Comparison of ENCODE assay signal across 26 mouse cellular contexts in the genomic region with DNA sequence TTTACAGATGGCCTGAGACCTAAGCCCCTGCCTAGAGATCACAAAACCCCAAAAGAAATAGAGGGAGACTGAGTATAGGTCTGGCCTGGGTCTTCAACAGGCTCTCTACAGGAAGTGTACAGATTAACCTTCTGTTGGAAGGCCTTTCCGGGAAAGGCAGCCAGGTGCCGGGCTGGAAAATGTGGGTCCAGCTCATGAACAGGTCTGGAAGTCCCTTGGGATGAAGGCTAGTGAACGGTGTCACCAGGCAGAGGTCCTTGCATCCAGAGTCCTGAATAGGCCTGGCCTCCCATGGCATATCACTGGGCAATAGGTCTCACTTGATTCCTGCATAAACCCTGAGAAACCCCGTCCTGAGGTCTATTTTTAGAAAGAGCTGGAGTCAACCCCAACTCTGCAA.
"Had no signal": no experiment of that assay in that cellular context is flagged by ENCODE, and none has a peak within 500 bp of the region (broad histone marks: within the 10 kb centered on the region; RNA-seq: fewer than 3 reads in every experiment).

No protein-coding gene starts in this region.

- H3K4me3 ChIP-seq: gastrocnemius, adult 2 months; heart, adult 2 months; heart, embryonic 13.5 days; heart, embryonic 15.5 days; hindbrain, embryonic 10.5 days; hindbrain, embryonic 12.5 days; intestine, embryonic 15.5 days; layer of hippocampus, adult 2 months; left cerebral cortex, adult 2 months; limb, embryonic 10.5 days; limb, embryonic 12.5 days; liver, embryonic 13.5 days; liver, embryonic 15.5 days had no signal

- H3K9ac ChIP-seq: heart, embryonic 13.5 days; heart, embryonic 15.5 days; hindbrain, embryonic 12.5 days; hindbrain, embryonic 14.5 days; intestine, embryonic 15.5 days; limb, embryonic 12.5 days; liver, embryonic 13.5 days; liver, embryonic 15.5 days had no signal

- H3K9me3 ChIP-seq: heart, embryonic 13.5 days; heart, embryonic 15.5 days; hindbrain, embryonic 10.5 days; hindbrain, embryonic 12.5 days; intestine, embryonic 15.5 days; limb, embryonic 10.5 days; limb, embryonic 12.5 days; liver, embryonic 13.5 days; liver, embryonic 15.5 days had no signal

- H3K27me3 ChIP-seq: heart, embryonic 13.5 days; heart, embryonic 15.5 days; hindbrain, embryonic 12.5 days; intestine, embryonic 15.5 days; liver, embryonic 13.5 days; liver, embryonic 15.5 days had no signal

- H3K4me1 ChIP-seq: limb, embryonic 12.5 days; liver, embryonic 13.5 days; liver, embryonic 15.5 days had no signal

- H3K36me3 ChIP-seq: heart, embryonic 13.5 days; heart, embryonic 15.5 days; hindbrain, embryonic 10.5 days; hindbrain, embryonic 12.5 days; intestine, embryonic 15.5 days; limb, embryonic 10.5 days; limb, embryonic 12.5 days; liver, embryonic 13.5 days; liver, embryonic 15.5 days had no signal

- H3K4me2 ChIP-seq: heart, embryonic 11.5 days; heart, embryonic 13.5 days; heart, embryonic 15.5 days; hindbrain, embryonic 12.5 days; hindbrain, embryonic 14.5 days; intestine, embryonic 15.5 days; limb, embryonic 12.5 days; liver, embryonic 11.5 days; liver, embryonic 13.5 days; liver, embryonic 15.5 days had no signal

- DNase-seq: gastrocnemius, adult 2 months; gastrocnemius, postnatal 10 days; gastrocnemius, postnatal 25 days; heart, postnatal 14 days; heart, postnatal 4 days; kidney, adult 9 months; kidney, postnatal 25 days; liver; liver, embryonic 13.5 days had no signal

- ATAC-seq: hindbrain, embryonic 16.5 days; inflammation-experienced regulatory T-cells, adult 6 months; intestine, embryonic 15.5 days; intestine, postnatal 0 days had no signal

- H3K27ac ChIP-seq: gastrocnemius, adult 2 months; heart, adult 2 months; heart, embryonic 13.5 days; heart, embryonic 15.5 days; hindbrain, embryonic 10.5 days; hindbrain, embryonic 12.5 days; hindbrain, embryonic 14.5 days; intestine, embryonic 15.5 days; layer of hippocampus, adult 2 months; left cerebral cortex, adult 2 months; limb, embryonic 10.5 days; limb, embryonic 12.5 days; liver, embryonic 13.5 days; liver, embryonic 15.5 days had no signal
